Mouse (Mus musculus): ENCODE results near the gene Senp1.

Gene Senp1

DNA sequence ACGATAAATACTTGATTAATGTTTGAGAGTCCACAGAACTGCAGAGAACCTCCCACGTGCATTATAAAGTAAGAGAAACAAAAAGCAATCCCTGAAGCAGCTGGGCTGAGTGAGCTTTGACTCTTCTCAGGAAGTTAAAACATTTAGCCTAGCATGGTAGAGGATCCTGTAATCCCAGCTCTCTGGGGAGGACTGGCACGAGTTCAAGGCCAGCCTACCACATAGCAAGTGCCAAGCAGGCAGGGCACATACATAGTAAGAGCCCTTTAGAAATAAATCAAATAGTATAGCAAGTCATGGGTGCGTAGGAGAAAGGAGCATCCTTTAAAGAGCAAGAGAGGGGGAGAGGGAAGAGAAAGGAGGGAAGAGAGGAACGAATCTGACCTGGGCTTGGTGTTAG is 27.7 kb downstream of the Senp1 start:
- in situ Hi-C loops (cut with MboI; ENCODE audit: low sequenced_read_pairs): no loop called here

DNA sequence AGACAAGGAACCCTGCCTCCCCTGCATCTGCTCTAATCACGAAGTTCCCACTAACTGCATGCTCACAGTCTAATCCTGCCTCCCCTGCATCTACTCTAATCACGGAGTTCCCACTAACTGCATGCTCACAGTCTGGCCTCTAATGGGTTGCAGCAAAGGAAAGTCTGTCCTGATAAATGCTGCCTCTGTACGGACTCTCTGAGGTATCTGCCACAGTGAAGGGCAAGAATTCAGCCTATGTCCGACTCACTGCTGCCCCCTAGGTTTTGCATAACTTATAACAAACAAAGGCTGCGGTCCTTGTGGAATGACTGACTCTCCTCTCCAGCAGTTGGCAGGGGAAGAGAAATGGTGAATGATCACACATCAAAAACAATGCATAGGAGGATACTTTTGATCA is 38.3 kb downstream of the Senp1 start:
- in situ Hi-C loops (cut with MboI; ENCODE audit: low sequenced_read_pairs): no loop called here

DNA sequence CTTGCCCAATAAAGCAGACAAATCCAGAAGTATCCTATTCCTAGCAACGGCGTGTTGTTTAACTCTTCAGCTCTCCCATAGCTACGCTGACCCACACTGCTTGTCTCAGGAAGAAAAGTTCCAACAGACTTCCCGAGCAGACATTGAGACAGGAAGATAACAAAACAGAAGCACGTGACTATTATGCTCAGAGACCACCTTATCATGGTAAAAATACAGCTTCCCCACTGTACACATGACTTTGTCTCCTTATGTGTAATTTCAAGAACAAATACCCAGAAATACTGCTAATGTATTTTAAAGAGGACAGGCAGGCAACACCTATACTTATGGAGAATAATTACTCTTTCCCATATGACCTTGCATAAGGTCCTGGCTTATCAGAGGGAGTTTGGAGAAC is 41.9 kb downstream of the Senp1 start:
- in situ Hi-C loops (cut with MboI; ENCODE audit: low sequenced_read_pairs): no loop called here

DNA sequence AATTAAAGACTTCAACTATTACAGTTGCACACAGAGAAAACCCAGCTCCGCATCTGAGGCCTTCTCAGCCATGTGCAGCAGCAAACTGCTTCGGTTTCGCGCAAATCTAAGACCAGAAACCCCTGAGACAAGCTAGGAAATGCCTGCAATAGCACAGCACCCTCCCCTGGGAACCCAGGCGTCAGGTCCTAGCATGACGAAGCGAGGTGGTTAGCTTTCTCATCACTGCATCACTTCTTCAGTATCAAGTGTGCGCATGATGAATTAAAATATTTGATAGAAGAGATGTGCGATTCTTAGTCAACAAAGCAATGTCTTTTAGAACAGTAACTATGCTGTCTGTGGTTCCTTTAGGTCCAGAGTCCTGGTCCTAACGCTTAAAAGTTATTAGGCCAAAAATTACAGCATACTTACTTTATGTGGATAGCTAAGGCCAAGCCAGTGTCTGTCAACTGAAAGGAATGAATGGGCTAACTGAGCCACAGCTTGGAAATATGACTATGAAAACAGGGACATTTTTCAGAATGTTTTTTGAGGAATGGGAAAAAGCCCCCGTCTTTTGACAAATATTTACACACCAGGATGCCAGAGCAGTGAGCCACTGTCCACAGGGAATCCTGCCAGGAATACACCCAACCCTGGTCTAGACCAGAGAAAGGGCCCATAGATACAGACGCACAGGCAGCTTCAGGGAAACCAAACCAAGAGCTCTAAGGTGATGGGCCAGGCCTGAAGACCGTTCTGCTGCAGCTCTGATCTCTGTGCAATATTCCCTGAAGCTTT is 44.4 kb downstream of the Senp1 start:
- in situ Hi-C loops (cut with MboI; ENCODE audit: low sequenced_read_pairs): no loop called here

DNA sequence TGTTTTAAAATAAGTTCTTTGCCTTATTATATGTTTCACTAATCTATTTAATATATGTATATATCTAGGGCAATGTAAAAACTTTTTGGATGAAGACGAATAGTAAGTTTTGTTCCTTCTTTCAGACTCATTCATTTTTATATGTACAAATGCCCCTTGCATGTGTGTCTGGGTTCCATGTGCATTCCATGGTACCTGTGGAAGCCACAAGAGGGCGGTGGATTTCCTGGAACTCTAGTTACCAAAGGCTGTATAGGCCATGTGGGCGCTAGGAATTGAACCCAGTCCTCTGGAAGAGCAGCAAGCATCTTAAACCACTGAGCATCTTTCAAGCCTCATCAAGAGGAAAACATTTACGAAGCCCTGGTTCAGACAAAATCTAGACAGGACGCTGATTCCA is 49.2 kb downstream of the Senp1 start:
- in situ Hi-C loops (cut with MboI; ENCODE audit: low sequenced_read_pairs): no loop called here

DNA sequence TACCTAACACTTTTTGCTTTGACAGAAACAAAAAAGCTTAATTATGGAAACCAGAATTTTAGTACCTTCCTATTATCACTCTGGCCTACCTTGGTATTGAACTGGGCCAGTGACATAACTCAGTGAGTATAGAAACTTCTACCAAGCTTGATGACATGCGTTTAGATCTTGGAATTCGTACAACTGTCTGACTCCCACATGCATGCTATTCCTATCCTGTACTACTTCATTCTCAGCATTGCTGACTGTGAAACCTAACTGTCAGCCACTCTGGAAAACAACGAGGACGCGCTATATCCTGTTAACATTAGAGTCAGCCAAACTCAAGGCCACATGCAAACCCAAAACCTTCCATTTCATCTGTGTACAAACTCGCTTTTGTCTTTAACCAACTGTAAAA is 49.6 kb downstream of the Senp1 start:
- in situ Hi-C loops (cut with MboI; ENCODE audit: low sequenced_read_pairs): no loop called here

DNA sequence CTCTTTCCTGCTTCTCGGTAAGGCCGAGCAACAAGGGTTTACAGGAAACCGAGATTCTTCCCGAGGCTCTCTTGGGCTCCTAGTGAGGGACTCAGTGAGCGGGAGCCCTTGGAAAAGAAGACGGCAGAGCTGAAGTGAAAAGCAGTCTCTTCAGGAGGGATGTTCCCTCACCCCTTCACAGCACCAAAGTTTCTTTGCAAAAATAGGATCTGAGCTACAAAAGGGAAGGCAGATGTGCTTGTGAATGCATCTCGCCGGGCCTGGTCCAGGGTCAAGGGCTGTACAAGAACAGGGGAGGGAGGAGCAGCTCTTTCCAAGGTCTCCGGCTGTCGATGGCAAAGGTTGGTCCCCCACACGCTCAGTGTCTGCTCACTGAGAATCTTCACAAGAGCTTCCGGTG is 51.0 kb downstream of the Senp1 start:
- in situ Hi-C loops (cut with MboI; ENCODE audit: low sequenced_read_pairs): no loop called here

DNA sequence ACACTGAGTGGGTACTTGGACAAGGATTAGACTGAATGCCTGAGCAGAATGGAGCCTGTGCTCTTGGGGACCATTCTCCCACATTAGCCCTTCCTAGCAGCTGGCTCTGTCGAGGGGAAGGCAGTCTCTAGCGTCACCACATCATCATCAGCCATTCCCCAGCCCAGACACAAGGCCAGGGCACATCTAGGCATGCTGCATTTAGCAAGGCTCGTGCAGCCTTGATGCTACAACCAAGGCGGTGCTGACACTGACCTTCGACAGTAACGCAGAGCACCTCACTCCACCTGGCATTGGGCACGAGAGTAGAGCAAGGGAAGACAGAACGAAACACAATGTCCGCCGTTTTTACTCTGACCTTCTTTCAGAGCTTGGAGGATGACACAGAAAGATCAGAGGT is 53.9 kb downstream of the Senp1 start:
- in situ Hi-C loops (cut with MboI; ENCODE audit: low sequenced_read_pairs): no loop called here

DNA sequence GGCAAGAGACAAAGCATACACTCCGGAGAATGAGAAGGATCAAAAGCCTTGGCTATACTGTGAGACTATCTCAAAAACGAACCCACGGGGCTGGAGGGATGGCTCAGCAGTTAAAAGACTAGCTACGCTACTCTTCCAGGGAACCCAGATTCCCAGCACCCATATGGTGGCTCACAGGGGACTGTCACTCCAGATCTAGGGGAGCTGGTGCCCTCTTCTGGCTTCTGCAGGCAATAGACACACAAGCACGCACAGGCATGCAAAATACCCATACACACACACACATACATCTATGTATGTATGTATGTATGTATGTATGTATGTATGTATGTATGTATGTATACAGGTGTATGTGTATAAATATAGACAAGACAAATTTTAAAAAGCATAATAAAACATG is 57.0 kb downstream of the Senp1 start:
- in situ Hi-C loops (cut with MboI; ENCODE audit: low sequenced_read_pairs): no loop called here

DNA sequence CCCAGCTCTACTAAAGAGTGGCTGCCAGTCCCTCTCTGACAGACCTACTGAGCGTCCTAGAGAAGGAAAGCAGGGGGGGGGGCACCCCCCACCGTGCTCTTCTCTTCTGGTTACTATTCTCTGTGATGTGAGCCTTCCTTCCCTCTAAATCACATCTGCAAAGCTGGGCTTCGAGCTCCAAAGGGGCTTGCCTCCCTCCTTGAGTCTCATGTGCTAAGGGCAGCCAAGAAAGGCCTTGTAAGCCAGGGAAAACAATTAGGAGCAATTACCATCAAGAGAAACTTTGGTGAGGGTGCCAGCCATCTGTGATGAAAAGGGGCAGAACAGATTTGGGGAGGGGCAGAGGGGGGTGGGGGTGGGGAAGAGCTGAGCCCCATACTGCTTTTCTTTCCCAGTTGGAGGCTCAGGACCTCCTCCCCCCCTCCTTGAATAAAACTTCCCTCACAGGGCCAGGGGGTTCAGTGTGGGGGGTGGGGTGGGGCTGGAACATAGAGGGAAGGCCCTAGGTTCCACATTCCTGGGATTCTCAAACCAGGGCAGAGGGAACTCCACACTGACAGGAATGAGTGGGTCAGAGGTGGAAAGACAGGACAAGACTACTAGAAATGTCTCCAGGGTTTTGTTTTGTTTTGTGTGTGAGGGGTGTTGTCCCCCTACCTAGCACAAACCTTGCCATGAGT is 58.3 kb downstream of the Senp1 start:
- in situ Hi-C loops (cut with MboI; ENCODE audit: low sequenced_read_pairs): no loop called here

DNA sequence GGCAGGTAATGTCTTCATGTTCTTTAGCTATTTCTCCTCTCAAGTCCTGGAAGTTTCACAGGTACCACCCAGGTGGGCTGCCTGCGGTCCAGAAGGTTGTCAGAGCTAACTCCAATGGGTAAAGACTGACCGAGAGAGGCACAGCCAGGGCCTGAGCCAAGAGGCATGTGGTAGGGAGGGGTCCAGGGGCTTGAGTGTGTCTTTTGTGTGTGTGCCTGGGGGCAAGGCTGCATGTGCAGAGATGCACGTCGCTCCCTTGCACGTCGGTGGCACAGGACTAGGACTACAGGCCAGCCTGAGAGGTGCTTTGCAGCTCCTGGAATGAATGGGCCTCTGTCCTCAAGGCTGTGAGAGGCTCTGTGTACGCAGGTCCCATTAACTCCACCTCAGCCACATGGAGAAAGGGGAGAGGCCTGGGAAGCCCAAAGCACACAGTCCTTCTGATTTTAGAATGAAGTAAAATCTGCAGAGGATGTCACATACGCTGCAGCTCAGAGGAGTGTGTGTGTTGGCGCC is 60.3 kb downstream of the Senp1 start:
- in situ Hi-C loops (cut with MboI; ENCODE audit: low sequenced_read_pairs): no loop called here

DNA sequence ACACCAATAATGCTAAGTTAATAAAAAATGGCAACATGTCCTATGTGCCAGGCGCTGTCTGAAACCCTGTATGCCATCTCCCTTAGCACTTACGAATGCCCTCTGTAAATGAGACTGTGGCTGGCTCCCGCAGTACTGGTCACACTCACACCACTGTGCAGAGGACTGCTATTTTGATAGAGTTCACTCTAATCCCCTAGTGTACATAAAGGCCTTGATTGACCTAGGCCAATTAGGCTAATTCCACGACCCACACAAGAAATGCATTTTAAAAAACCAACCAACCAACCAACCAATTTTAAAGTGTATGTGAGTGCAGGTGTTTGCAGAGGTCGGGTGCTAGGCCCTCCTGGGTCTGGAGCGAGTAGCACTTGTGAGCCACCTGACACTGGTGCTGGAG is 63.7 kb downstream of the Senp1 start:
- in situ Hi-C loops (cut with MboI; ENCODE audit: low sequenced_read_pairs): no loop called here

DNA sequence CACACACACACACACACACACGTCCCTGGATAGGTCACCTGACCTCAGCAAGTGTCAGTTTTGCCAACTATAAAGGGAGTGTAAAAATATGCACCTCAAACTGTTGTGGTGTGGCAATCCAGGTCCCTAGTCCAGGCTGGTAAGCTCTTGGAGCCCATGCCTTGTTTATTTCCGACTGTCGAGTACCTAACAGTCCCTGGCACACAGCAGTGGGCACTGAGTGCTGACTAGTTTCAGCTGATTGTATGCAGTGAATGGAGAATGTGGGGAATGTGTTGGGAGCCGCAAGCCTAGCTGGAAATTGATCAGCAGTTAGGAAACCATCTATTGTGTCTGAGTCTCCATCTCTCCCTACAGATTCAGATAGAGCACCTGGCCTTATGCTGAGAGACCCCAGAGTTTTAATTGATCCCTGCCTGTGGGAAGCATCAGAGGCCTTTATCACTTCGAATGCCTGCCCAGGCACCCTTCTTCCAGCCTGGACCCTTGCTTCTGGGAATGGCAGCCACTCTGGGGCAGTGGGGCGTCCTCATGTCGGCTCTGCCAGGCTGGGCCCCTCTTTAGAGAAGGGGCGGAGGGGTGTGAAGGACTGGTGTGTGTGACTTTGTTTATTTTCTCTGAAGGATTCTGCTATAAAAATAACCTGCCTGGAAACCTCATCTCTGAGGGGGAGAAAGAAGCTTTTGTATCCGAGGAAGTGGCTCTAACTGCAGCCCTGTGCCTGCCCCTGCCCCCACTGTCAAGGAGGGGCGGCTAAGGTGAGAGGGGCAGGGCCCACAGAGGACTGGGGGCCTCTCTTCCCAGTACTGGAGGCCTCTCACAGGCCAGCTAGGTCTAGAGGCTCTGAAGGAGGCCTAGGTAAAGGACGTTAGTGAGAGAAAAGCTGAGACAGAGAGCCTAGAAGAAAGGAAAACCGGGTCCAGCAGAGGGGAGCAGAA is 66.3 kb downstream of the Senp1 start:
- in situ Hi-C loops (cut with MboI; ENCODE audit: low sequenced_read_pairs): no loop called here

DNA sequence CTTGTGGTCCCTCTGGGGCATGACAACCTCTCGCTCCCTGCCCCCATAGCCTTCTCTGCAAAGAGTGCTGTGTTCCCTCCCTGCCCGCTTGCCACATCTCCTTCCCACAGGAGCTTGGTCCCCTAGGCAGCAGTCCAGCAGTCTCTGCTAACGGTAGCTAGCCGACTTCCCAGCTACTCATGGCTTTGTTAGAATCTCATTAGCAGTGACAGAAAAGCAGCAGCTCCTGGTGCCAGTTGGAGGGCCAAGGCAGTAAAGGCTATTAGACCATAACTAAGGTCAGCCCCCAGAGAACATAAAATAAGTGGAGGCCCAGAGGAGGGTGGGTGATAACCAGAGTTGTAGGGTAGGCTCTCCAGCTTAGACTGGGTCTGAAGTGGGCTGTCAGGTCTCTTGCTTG is 67.9 kb downstream of the Senp1 start:
- in situ Hi-C loops (cut with MboI; ENCODE audit: low sequenced_read_pairs): no loop called here

DNA sequence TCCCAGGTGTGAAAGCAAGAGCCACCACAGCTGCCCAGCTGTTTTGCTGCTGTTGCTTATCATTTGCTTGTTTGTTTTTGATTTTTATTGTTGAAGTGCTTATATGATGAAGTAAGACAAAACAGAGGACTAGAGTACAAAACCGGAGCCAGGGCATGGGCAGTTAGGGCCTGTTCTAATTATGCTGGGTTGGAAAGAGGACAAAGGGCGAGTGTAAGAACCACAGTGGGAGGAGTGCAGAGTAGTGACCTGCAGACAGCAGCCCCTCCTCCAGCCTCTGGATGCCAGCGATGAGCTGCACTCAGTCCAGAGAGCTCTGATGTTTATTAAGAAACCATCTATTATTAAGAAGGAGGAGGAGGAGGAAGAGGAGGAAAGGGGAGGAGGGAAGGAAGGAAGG is 70.4 kb downstream of the Senp1 start:
- in situ Hi-C loops (cut with MboI; ENCODE audit: low sequenced_read_pairs): no loop called here

DNA sequence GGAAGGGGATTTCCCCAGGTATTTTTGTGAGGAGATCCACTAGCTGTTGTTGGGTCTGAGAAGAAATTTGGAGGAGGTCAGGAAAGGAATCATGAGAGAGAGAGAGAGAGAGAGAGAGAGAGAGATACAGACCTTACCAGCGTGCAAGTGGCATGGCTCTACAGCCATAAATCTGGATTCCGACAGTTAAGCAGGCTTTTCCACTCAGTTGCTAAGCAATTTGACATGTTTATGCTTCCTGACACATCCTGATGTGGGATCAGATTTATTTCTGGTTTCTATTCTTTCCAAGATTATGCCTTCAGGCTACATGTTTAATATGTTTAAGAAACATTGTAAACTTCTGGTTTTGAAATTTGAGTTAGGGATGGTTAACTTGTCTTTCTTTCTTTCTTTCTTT is 71.7 kb downstream of the Senp1 start:
- in situ Hi-C loops (cut with MboI; ENCODE audit: low sequenced_read_pairs): no loop called here

DNA sequence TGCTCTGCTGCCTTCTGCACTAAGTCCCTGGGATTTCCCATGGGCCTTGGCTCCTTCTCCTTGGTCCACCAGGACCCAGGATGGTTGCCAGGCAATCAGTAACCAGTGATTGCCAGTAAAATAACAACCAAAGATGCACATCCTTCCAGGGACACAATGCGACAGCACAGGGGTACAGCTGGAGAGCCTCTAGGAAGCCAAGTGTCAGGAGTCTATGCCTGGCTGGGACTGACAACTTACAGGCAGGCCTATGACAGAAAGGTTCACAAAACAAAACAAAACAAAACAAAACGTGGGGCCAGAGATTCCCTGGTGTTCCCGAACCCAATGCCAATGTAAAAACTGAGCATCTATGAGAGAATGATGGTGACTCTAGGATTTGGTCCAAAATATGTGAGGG is 74.5 kb downstream of the Senp1 start:
- in situ Hi-C loops (cut with MboI; ENCODE audit: low sequenced_read_pairs): no loop called here

DNA sequence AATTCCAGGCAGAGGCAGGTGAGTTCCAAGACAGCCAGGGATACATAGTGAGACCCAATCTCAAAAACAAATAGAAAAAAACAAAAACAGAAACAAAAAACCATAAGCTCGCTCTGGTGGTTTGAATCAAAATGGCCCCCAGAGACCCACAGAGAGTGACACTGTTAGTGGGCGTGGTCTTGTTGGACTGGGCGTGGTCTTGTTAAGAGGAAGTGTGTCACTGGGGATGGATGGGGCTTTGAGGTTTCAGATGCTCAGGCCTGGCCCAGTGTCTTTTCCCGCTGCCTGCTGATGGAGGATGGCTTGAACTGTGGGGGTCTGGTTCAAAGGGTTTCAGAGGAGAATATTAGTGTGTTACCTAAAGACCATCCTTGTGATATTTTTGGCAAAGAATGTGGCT is 75.6 kb downstream of the Senp1 start:
- in situ Hi-C loops (cut with MboI; ENCODE audit: low sequenced_read_pairs): no loop called here

DNA sequence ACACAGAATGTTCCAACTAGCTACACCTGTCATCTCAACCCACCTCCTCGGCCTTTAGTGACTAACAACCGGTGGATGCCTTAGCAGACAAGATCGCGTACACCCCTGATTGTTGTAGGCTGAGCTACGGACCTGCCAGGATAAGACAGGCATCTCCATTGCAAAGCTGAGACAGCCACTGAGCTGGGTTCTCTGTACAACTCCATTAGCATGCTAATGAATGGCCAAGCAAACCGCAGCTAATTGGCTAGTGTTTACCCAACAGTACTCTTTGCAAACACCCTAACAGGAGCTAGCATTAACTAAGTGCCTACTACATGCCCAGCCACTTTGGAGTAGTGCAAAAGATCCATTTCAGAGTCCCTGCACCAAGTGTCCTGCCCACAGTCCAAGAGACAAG is 80.7 kb downstream of the Senp1 start:
- in situ Hi-C loops (cut with MboI; ENCODE audit: low sequenced_read_pairs): no loop called here

DNA sequence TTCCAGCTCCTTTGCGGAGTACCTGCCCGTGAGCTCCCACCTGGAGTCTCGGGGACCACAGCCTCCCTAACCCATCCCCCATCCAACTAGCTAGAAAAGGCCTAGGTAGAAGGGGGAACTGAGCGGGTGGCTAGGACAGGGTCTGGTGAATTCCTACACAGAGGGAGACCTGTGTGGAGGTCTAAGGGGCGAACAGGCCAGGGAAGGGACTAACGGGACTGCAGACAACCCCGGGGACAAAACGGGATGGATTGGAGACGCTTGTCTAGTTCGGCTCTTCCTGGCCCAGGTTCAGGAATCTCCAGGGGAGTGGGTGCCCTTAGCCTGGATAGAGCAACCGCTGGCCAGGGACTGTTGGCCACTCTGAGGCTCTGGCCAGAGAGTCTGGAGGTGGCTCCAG is 88.4 kb downstream of the Senp1 start:
- in situ Hi-C loops (cut with MboI; ENCODE audit: low sequenced_read_pairs): no loop called here

DNA sequence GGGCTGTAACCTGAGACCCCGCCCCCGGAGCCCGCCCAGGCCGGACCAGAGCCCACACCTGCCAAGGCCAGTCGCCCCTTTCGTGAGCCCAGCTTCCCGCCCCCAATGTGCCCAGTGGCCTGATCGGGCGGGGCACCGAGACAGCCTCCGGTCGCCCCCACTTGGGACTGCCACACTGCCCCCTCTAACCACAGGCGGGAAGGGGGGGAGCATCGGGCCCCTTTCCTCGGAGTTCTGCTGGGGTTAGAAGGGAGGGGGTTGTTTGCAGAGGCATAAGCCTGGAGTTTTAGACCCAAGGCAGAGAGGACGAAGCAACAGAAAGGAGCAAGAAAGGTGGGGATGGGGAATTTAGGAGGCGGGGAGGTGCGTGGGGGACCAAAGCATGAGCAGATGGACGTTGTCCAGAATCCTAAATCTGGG is 88.8 kb downstream of the Senp1 start:
- in situ Hi-C loops (cut with MboI; ENCODE audit: low sequenced_read_pairs): no loop called here

Measured in CH12F3 (cell line).